Mouse (Mus musculus) thymus, postnatal 36 days (tissue): ENCODE results near the gene Gm34653.
"Not testable (repeated sequence)": the region's sequence is repeated elsewhere in the genome, so short reads cannot be mapped to it uniquely, and the experiment has no call there.

ENCODE experiments used
- DNase-seq, 2 experiments: peaks; one replicate each; pipeline ENCODE4 v3.0.0; 2022; ENCODE audit warnings: mixed read lengths in 2 of 2

The Gm34653 gene

GRCm38 (mm10) chr2:34832766-34833457 is at the start of gene Gm34653:
Gm34653 (plus strand) TSS chr2:34833007.
- DNase-seq = not testable (repeated sequence)

DNA sequence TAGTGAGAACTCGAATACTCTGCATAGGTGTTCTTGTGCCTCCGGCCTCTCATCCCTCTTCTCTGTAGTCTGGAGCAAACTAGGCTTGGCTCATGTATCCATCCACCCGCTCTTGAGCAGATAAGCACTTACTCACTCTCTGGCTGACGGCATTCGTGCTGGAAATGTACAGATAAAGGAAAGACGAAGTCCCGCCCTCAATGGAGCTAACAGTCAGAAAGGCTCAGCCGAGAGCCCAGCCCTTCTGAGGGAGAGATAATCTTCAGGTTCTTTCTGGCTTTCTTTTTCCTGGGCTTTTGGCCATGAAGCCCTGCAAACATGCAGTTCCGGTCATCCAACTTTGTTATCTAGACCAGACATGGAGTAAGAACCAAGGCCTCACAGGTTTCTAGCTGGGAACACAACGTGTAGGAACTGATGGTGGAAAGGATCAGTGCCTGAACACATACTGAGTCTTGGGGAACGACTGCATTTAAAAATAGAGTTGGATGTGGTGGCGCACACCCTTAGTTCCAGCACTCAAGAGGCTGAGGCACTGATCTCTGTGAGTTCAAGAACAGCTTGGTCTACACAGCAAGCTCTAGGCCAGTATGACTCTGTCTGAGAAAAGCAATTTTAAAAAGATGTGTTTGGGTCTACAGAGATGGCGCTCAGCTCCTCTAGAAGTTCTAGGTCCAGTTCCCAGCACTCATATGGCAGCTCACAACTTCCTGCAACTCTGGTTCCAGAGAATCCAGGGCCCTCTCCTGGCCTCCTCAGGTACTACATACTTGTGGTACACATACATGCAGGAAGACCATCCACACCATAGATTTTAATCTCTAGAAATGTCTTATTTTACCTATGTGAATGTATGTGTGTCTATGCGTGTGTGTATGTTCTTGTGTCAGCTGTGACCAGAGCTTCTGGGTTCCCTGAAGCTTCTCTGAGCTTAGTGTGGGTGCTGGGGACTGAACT is 49.5 kb upstream of the Gm34653 start:
- no peak for DNase-seq

DNA sequence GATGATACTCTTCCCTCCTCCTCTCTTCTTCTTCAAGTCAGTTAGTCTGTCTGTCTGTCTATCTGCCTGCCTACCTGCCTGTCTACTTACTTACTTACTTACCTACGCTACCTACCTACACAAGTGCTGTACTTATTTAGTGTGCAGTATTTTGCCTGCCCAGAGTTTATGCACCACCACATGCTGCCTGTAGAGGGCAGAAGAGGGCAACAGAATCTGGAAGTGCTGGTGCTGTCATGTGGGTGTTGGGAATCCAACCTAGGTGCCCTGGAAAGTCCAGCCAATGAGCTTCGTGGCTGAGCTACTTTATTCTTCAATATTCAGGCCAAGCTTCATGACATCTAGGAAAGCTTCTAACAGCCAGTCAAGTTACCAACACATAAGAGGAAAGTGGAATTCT is 48.7 kb upstream of the Gm34653 start:
- peak; percentile 50 to 60 for DNase-seq

GRCm38 (mm10) chr2:34790282-34790681 is 42.5 kb upstream of the Gm34653 start:
- peak; percentile 57 to 74 for DNase-seq

DNA sequence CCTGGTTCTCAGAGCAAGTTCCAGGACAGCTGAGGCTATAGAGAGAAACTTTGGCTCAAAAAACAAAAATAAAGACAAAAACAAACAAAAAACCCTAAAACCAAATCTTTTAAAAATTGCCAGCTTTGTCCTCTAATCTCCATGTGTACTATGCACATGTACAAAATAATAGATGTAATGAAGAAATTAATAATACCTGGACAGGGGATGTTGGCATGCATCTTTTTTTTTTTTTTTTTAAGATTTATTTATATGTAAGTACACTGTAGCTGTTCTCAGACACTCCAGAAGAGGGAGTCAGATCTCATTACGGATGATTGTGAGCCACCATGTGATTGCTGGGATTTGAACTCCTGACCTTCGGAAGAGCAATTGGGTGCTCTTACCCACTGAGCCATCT is 40.3 kb upstream of the Gm34653 start:
- DNase-seq = not testable (repeated sequence)

DNA sequence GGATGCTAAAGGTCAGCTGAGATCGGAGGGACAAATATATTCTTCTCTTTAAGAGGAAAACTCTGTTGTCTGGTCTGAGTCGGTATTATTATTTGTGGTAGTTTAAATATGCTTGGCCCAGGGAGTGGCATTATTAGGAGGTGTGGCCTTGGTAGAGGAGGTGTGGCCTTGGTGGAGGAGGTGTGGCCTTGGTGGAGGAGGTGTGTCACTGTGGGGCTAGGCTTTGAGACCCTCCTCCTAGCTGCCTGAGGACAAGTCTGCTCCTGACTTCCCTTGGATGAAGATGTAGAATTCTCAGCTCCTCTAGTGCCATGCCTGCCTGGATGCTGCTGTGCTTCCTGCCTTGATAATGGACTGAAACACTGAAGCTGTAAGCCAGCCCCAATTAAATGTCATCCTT is 38.3 kb upstream of the Gm34653 start:
- no peak for DNase-seq

DNA sequence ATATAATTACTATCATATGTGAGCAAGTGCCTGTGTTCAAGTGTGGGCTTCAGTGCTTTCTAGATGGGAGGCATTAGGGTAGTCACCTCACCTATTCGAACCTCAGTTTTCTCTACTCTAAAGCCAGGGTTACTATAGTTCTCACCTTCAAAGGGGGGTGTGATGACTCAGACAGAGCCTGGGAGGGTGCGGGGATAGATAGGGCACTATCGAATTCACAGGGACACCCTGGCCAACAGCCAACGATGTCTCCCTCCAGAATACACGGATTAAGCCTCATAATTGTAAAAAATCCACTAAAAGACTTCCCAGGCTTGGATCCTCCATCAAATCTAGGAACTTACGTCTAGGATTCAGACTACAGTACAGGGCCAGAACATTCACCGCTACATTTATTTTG is 37.4 kb upstream of the Gm34653 start:
- DNase-seq = no peak

DNA sequence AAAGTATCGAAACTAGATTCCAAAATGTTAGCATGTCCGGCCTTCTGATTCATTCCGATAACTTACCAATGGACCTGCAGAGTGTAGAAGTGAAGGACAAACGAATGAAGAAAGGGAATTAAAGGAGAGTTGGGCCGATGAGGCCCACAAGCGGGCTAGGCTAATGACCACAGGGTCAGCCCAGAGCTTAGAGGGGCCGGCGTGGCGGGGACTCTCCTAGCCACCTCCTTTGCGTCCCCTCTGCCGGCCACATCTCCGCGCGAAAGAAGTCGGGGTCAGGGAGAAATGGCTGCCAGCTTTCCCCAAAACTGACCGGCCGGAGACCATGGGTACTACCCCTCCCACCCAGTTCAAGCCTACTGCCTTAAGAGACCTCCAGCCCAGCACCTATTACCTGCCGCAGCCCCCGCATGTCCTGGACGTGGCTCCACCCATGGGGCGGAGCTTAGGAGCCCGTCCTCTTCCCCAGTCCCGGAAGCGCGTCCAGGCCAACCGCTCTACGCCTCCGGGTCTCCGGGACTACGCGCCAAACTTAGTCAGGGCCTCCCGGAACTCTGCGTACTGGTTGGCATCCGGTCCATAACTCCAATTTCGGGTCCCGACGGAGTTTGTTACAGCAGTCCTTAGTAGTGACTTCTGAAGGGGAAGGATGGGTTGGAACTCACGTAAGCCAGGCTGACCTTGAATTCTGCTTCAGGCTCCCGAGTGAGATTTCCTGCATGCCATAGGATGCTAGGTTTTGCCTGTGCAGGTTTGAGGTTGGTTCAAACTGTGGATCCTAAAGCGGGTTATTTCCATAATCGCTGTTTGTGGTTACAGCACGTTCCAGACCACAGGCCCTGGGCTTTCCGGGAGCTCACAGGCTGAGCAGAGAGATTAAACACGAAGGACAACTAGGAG is 33.2 kb upstream of the Gm34653 start, which contains the start of gene Rabepk:
Rabepk (minus strand) TSS at position 556 of the 900 bp plus-strand sequence.
- DNase-seq = peak; percentile 87 to 92

- DNase-seq = no peak
These were observed 32.4 kb upstream of the Gm34653 start for GRCm38 (mm10) chr2:34800371-34800770.

GRCm38 (mm10) chr2:34801516-34802482 is 31.0 kb upstream of the Gm34653 start:
- peak; percentile 94 to 97 for DNase-seq

- peak in 1 of 2 experiments; percentile 55 for DNase-seq
These were observed 30.1 kb upstream of the Gm34653 start for GRCm38 (mm10) chr2:34802565-34803245.

DNA sequence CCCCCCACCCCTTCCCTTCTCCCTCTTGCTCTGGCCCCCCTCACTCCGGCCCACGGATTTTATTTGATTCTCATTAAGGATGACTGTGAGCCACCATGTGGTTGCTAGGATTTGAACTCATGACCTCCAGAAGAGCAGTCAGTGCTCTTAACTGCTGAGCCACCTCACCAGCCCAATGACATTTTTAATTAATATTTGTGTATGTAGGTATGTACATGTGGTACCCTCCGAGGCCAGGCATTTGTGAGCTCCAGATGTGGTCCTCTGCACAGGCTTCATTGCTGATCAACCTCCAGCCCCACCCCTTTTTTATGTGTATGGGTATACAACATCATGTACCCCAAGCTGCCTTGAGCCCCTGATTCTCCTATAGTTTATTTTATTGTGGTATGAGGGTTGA is 29.1 kb upstream of the Gm34653 start:
- DNase-seq = no peak

GRCm38 (mm10) chr2:34804172-34804571 is 28.6 kb upstream of the Gm34653 start:
- no peak for DNase-seq

DNA sequence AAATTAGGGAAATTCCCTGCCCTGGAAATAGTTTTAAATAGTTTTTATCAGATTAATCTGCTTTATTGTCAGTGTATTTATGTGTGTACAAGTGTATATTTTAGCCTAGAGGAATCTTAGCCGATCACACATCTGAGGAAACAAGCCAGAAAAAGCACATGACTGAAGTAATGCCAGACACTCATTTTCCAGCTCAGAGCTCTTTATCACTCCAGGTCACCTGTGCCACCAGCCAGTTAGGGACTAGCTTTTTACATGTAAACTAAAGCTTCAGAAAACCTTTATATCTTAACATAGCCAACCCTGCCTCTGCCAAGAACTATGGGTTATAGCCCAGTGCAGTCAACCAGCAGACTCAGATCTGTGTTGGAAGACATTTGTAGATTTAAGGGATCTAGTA is 28.0 kb upstream of the Gm34653 start:
- no peak for DNase-seq

DNA sequence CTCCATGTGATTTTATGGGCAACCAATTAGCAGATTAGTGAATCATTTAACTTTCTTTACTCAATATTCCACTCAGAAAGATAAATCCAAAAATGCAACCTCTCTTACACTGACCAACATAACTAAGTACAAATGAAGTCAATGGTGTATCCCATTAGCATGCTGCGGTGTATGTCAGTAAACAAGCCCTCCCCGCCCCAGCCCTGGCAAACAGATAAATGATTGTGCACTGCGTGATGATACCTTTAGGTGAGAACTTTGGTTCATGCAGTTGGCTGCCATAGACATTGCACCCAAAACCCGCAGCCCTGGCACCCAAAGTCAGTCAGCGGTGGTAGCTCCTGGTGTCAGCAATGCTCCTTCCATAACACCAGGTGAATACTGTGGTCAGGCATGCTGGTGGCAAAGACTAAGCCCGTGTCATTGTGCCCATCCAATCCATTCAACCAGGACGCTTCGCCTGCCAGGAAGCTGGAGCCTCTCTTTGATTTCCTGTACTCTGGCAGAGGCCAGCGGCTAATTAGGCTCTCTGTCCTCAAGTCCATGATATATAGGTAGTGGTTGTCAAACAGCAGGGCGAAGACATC is 27.4 kb upstream of the Gm34653 start:
- no peak for DNase-seq

GRCm38 (mm10) chr2:34808057-34808456 is 24.8 kb upstream of the Gm34653 start:
- DNase-seq = no peak

GRCm38 (mm10) chr2:34809568-34809967 is 23.2 kb upstream of the Gm34653 start:
- no peak for DNase-seq

GRCm38 (mm10) chr2:34810775-34811174 is 22.0 kb upstream of the Gm34653 start:
- DNase-seq = no peak

DNA sequence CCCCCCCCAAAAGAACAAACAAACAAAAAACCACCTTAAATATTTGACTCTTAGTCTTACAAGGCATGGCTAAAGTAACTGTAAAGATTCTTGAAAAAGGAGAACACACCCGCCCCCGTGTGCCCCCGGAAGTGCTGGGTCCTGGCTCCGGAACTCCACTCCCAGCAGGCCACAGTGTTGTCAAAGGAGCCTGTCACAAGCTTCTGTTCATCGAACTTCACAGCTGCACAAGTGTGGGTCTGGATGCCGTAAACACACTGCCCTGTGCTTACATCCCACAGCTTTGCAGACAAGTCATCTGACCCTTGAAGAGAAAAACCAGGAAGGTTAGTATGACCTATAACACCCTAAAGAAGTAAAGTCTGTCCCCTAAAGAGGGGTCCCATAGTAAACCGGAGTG is 20.1 kb upstream of the Gm34653 start:
- no peak for DNase-seq

DNA sequence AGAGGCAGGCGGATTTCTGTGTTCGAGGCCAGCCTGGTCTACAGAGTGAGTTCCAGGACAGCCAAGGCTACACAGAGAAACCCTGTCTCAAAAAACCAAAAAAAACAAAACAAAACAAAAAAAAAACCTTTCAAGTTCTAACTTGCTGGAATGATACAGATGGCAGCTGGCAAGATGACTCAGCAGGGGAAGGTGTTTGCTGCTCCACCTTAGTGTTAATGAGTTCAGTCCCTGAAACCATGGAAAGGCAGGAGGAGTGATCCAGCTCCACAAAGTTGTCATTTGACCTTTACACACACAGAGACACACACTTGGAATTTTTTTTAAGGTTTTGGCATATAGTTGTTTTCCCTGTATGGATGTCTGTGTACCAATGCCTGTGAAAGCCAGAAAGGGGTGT is 16.9 kb upstream of the Gm34653 start:
- DNase-seq = not testable (repeated sequence)
